Mouse (Mus musculus) lung, postnatal 0 days (tissue): Measurements from ENCODE around the gene Osbpl3. TPM values are rescaled to one million over a fixed set of nuclear protein-coding genes. Genes with fewer than 3 reads are reported as not detected.

ENCODE experiments used
- ATAC-seq: fragments of 200-750 bp; cut with Nextera tagmentation; 2 replicates; pipeline ENCODE4 v1.8.0; 2017; ENCODE audit warnings: moderate library complexity
- DNase-seq: peaks from one replicate; pipeline ENCODE4 v3.0.0-alpha.2; 2016; ENCODE audit warnings: low spot score
- H3K27ac ChIP-seq: fragments of 300-500 bp; sonication (generic); 2 replicates; pipeline ENCODE4 v1.5.1; 2014; ENCODE audit warnings: antibody characterized with exemption, mild to moderate bottlenecking, low read length, mixed read lengths
- H3K27me3 ChIP-seq: fragments of 300-500 bp; sonication (generic); replicated peaks from 2 replicates; pipeline ENCODE4 v1.6.1; 2014; ENCODE audit warnings: low read length, mixed read lengths; ENCODE audit not compliant: insufficient read depth
- H3K36me3 ChIP-seq: fragments of 300-500 bp; sonication (generic); 2 replicates; pipeline ENCODE4 v1.6.1; 2014; ENCODE audit warnings: low read length, mixed read lengths; ENCODE audit not compliant: insufficient read depth
- H3K4me1 ChIP-seq: fragments of 300-500 bp; sonication (generic); 2 replicates; pipeline ENCODE4 v1.6.1; 2014; ENCODE audit warnings: antibody characterized with exemption, low read depth, low read length, mixed read lengths; ENCODE audit not compliant: insufficient read depth
- H3K4me2 ChIP-seq: fragments of 300-500 bp; sonication (generic); replicated peaks from 2 replicates; pipeline ENCODE4 v1.6.1; 2014; ENCODE audit warnings: low read depth, mild to moderate bottlenecking, low read length, moderate library complexity, mixed read lengths
- H3K4me3 ChIP-seq: fragments of 300-500 bp; sonication (generic); 2 replicates; pipeline ENCODE4 v1.5.1; 2014; ENCODE audit warnings: low read depth, low read length
- H3K9ac ChIP-seq: fragments of 300-500 bp; sonication (generic); replicated peaks from 2 replicates; pipeline ENCODE4 v1.6.1; 2014; ENCODE audit warnings: low read depth, mild to moderate bottlenecking
- H3K9me3 ChIP-seq: fragments of 300-500 bp; sonication (generic); 2 replicates; pipeline ENCODE4 v1.6.1; 2016; ENCODE audit warnings: low read length, mixed read lengths
- CTCF ChIP-seq: IDR thresholded peaks from 2 replicates; pipeline ENCODE4 v1.5.1; 2016; ENCODE audit warnings: antibody characterized with exemption, mild to moderate bottlenecking
- EP300 ChIP-seq: IDR thresholded peaks from 2 replicates; pipeline ENCODE4 v1.6.1; 2016; ENCODE audit warnings: antibody characterized with exemption, mild to moderate bottlenecking, control low read depth
- WGBS: fragments of 180-500 bp; shearing (Covaris S2); extraction: QIAGEN DNeasy Blood & Tissue Kit; methylation state at CpG from one replicate; pipeline ENCODE4 v1.1.7; 2014; 5-methylcytosine and 5-hydroxymethylcytosine counted together
- polyA plus RNA-seq: library from polyadenylated mRNA; unstranded; fragments of >200 nt; fragmentation: Nextera tagmentation; extraction: Ambion mirVana; gene quantifications from 2 replicates; pipeline ENCODE4 v1.2.1, GENCODE M21; 2015

Gene Osbpl3
- polyA plus RNA-seq, 1 experiment from 2014 or later = 4.7 TPM

DNA sequence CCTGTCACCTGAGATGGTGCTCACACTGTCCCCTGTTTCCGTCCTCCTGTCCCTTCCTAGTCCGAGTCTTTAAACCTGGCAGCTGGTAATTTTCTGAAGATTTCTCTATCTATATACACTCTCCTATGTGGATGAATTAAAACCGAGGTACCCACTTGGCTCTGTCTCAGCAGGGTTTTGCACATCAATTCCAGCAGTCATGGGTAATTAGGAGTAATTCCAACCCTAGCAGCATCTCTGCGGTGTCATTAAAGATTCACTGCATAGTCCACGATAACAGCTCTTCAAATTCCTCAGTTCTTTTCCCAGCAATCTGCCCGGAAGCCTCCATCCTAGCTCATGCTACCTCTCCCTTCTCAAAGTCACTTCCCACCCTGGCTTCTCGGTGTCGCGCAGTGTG lies 33.4 kb upstream of the Osbpl3 start:
- WGBS = 72% methylated on average over 9 of the region's 9 CpGs
- Histone ChIP-seq H3K27me3 (no peaks in the 10 kb centered on the region), H3K9me3 (no peaks in the 10 kb centered on the region), H3K9ac (no peak overlapping the region), H3K4me3 (no peak overlapping the region), H3K4me1 (no peaks in the 10 kb centered on the region), H3K36me3 (no peaks in the 10 kb centered on the region), H3K4me2 (no peak overlapping the region), H3K27ac (no peak overlapping the region)
- TF ChIP-seq EP300 = no peak
- TF ChIP-seq CTCF = no peak
- ATAC-seq (no peak), DNase-seq (no peak)

DNA sequence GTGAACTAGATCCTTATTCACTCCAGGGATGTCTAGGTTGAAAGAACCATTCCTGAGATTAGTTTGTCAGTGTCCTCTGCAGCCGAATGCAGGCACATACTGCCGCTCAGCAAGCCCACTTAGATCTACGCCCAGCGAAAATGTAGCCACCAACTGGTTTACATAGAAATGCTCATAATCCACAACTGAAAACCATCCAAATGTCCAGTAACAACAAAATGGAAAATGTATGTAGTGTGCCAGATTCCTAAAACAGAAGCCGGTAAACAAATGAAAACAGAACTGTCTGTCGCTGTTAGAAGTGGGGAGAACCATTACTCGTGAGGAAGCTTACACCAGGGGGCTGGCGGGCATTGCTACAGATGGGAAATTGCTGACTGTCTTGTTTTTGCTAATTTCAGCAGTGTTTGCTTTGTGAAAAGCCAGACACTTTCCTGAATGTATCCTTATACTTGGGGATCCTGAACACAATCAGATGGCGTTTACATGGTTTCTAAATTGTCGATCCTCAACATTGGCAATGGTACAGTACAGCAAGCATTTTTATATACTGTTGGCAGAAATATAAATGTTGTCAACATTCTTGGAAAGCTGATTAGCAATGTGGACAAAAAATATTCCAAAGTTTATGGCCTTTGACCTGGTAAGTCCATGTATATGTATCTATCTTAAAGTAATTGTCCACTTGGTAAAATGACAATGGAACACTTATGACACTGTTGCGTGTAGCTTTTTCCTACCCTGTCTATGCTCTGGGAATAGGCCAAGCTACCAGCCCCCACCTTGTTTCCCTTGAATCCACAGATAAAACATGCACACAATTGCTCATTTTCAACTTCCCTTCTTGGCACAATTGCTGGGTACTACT lies 30.3 kb upstream of the Osbpl3 start:
- Histone ChIP-seq H3K9ac (no peak overlapping the region), H3K27me3 (no peaks in the 10 kb centered on the region), H3K4me3 (no peak overlapping the region), H3K27ac (no peak overlapping the region), H3K4me1 (no peaks in the 10 kb centered on the region), H3K4me2 (0 out of 2 replicates have a peak overlapping the region, but pooled peaks have one; percentile 3), H3K36me3 (no peaks in the 10 kb centered on the region), H3K9me3 (no peaks in the 10 kb centered on the region)
- WGBS = 64% methylated on average over 11 of the region's 11 CpGs
- TF ChIP-seq CTCF (no peak), EP300 (no peak)
- ATAC-seq = no peak
- DNase-seq = peak; percentile 7

DNA sequence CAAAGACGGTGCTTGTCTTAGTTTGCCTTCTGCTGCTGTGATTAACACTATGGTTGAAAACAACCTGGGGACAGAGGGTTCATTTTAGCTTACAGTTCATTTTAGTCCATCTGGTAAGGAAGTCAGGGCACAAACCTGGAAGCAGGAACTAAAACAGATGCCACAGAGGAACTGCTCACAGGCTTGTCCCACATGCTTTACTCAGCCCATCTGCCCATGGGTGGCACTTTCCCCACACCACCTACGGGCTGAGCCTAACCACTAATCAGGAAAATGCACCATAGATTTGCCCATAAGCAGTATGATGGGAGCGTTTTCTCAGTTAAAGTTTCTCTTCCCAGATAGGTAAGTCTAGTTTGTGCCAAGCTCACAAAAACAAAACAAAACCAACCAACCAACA lies 27.4 kb upstream of the Osbpl3 start:
- no peak for DNase-seq
- 93% methylated on average over 3 of the region's 3 CpGs for WGBS

DNA sequence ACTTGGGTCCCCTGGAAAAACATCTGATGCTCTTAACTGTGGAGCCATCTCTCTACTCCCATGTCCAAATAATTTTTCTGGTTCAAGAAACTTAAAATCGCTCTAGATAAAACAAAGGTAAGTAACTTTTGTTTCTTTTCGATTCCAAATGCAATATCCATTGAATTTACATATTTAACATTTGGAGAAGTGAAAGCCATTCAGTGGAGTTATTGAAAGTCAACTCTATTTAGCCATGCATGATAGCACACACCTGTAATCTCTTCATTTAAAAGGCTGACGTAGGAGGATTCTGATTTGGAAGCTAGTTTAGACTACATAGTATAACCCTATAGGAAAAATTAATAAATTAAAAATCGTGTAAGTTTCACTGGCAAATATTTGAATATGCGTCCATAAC lies 25.5 kb upstream of the Osbpl3 start:
- no peaks in the 10 kb centered on the region for H3K36me3 ChIP-seq
- ATAC-seq (no peak), DNase-seq (no peak)
- TF ChIP-seq CTCF (no peak), EP300 (no peak)
- WGBS = 83% methylated on average over 5 of the region's 5 CpGs
- no peak overlapping the region for H3K4me2 ChIP-seq
- no peak overlapping the region for H3K9ac ChIP-seq
- no peak overlapping the region for H3K4me3 ChIP-seq
- no peaks in the 10 kb centered on the region for H3K9me3 ChIP-seq
- H3K4me1 ChIP-seq = no peaks in the 10 kb centered on the region
- H3K27me3 ChIP-seq = no peaks in the 10 kb centered on the region
- H3K27ac ChIP-seq = no peak overlapping the region

More for the DNA sequence above, 27.4 kb upstream of the Osbpl3 start:
- no peaks in the 10 kb centered on the region for H3K4me1 ChIP-seq
- no peaks in the 10 kb centered on the region for H3K9me3 ChIP-seq
- no peak overlapping the region for H3K4me3 ChIP-seq
- no peaks in the 10 kb centered on the region for H3K36me3 ChIP-seq
- no peak overlapping the region for H3K4me2 ChIP-seq
- TF ChIP-seq EP300 (no peak), CTCF (no peak)
- ATAC-seq = no peak
- H3K9ac ChIP-seq = no peak overlapping the region
- no peaks in the 10 kb centered on the region for H3K27me3 ChIP-seq
- H3K27ac ChIP-seq = no peak overlapping the region

DNA sequence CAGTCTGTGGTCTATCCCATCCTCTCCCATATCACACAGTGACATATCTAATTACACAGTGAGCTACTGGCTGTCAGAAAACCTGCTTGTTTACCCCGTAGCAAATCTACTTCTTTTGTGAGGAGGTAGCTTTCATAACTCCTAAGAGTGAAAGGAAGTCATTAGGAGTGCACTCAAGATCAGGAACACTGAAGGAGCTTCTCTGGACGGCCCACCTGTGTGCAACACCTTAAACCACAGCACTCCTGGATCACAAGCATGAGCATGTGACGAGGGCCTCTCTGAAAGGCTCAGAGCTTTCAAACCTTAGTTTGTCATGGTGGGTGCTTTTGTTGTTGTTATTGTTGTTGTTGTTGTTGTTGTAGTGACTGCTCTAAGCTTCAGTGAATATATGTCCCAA lies 10.4 kb upstream of the Osbpl3 start:
- H3K4me3 ChIP-seq = no peak overlapping the region
- H3K27ac ChIP-seq = no peak overlapping the region
- TF ChIP-seq CTCF (no peak), EP300 (no peak)
- ATAC-seq = peak; percentile 83
- H3K4me2 ChIP-seq = no peak overlapping the region
- no peaks in the 10 kb centered on the region for H3K9me3 ChIP-seq
- no peaks in the 10 kb centered on the region for H3K36me3 ChIP-seq
- 52% methylated on average over 3 of the region's 3 CpGs for WGBS
- no peaks in the 10 kb centered on the region for H3K27me3 ChIP-seq
- no peak overlapping the region for H3K9ac ChIP-seq
- peak; percentile 70 for DNase-seq
- H3K4me1 ChIP-seq = no peaks in the 10 kb centered on the region

DNA sequence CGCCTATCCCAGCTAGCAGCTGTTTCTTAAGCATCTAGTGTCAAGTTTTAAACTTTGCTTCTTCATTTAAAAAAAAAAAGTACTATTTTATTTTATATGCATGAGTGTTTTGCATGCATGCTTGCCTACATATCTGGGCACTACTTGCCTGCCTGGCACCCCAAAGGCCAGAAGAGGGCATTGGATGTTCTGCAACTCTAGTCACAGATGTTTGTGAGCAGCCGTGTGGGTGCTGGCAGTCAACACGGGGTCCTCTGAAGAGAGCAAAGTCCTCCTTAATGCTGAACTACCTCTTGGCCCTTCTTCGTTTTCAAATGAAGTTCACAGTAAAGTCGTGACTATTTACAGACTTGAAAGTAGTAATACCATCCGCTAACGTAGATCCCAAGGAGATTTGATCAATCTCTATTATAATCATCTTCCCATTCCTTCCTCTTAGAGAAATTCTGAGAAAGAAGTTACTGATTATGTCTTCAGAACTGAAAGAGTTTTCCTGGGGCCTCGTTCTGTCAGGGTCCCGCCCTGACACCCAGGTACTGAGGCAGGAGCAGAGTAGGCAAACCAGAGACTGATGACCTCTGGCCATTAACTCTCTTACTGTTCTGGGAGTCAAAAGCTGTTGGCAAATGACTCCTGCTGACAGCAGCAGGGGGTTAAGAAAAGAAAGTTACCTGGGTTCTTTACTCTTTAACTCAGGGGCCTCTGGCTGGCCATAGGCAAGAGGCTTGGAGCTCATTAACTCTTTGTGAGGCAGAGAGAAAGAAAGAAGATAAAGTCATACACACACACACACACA lies 8.9 kb upstream of the Osbpl3 start:
- no peaks in the 10 kb centered on the region for H3K4me1 ChIP-seq
- H3K9ac ChIP-seq = no peak overlapping the region
- no peak overlapping the region for H3K4me2 ChIP-seq
- no peaks in the 10 kb centered on the region for H3K9me3 ChIP-seq
- no peak for ATAC-seq
- H3K27ac ChIP-seq = no peak overlapping the region
- no peak for DNase-seq
- H3K27me3 ChIP-seq = no peaks in the 10 kb centered on the region
- H3K4me3 ChIP-seq = no peak overlapping the region
- no peaks in the 10 kb centered on the region for H3K36me3 ChIP-seq
- WGBS = 72% methylated on average over 9 of the region's 9 CpGs
- TF ChIP-seq CTCF (no peak), EP300 (no peak)
